Mouse (Mus musculus): ENCODE results near the gene Stk25. TPM values are rescaled to one million over a fixed set of nuclear protein-coding genes. Genes with fewer than 3 reads are reported as not detected.
"Not testable (repeated sequence)": the region's sequence is repeated elsewhere in the genome, so short reads cannot be mapped to it uniquely, and the experiment has no call there.

The Stk25 gene
- total RNA-seq (2021), result 100 to 1,000 TPM; 382 to 398 TPM
- long read RNA-seq, experiment 1, full-length matches to known transcripts, result 308 of 396 reads
- long read RNA-seq, experiment 1, partial matches to known transcripts, result 26 of 396 reads
- long read RNA-seq, experiment 1, other reads (novel, unspliced or antisense), result 62 of 396 reads
- long read RNA-seq, experiment 2, full-length matches to known transcripts, result 269 of 329 reads
- long read RNA-seq, experiment 2, partial matches to known transcripts, result 22 of 329 reads
- long read RNA-seq, experiment 2, other reads (novel, unspliced or antisense), result 38 of 329 reads

GRCm38 (mm10) chr1:93658559-93658958, at the start of gene Stk25:
Stk25 (minus strand) TSS chr1:93658659.
- not testable (repeated sequence) for DNase-seq (ENCODE audit: low spot score in 2 of 2)

DNA sequence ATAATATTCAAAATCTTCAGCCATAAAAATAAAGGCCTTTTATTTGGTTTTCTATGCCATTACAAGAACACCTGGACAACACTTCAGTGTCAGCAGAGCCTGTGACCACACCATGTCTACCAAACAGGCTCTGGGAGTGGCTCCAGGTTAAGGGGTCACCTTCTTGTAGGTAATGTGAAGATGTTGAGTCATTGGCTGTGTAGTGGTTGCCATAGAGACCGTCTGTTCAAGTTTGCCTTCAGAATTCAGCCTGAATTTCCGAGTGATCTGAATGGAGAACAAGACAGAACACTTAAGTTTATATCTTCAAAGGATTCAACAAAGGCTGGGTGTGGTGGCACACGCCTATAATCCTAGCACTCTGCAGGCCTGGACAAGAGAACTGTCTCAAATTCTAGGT, 46.9 kb upstream of the Stk25 start:
- DNase-seq (ENCODE audit: low spot score in 2 of 2), result no peak

DNA sequence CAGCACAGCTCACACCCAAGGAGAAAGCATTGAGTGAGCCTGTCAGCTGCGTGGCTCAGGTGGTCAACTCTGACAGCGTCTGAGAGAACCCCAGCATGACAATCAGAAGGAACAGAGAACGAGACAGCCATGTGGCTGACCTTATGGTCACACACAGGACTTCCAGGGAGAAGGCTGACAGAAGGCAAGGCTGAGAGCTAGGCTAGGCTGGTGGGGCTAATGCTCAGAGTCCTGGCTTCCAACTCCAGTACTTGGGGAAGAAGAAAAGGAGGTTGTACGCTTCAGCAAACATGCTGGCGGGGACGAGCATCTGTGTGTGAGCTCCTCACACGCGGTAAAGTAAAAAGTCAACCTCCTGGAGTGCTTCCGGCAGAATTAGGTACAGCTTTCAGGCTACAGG, 45.9 kb upstream of the Stk25 start:
- DNase-seq (ENCODE audit: low spot score in 2 of 2), result no peak

- DNase-seq (ENCODE audit: low spot score in 2 of 2), result no peak
These were observed 45.1 kb upstream of the Stk25 start for GRCm38 (mm10) chr1:93703472-93704048.

DNA sequence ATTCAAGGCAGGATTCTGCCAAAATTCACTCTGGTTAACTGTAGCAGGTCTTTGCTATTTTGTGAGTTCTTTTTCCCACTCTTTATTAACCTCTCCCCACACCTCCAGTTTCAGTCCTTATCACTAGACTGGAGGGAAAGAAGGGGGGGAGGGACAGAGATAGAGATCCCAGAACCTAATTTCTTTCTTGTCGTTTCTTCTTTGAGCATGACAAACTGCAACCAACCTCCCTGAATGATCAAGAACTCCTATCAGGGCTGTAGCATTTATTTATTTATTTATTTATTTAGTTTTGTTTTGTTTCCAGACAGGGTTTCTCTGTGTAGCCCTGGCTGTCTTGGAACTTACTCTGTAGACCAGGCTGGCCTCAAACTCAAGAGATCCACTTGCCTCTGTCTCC, 43.6 kb upstream of the Stk25 start:
- no peak for DNase-seq (ENCODE audit: low spot score in 2 of 2)

GRCm38 (mm10) chr1:93699159-93699558, 40.7 kb upstream of the Stk25 start:
- DNase-seq (ENCODE audit: low spot score in 2 of 2), result peak; percentile 73 to 80

GRCm38 (mm10) chr1:93697317-93697716, 38.9 kb upstream of the Stk25 start:
- DNase-seq (ENCODE audit: low spot score in 2 of 2), result no peak

GRCm38 (mm10) chr1:93694966-93695365, 36.5 kb upstream of the Stk25 start:
- DNase-seq (ENCODE audit: low spot score in 2 of 2), result no peak

DNA sequence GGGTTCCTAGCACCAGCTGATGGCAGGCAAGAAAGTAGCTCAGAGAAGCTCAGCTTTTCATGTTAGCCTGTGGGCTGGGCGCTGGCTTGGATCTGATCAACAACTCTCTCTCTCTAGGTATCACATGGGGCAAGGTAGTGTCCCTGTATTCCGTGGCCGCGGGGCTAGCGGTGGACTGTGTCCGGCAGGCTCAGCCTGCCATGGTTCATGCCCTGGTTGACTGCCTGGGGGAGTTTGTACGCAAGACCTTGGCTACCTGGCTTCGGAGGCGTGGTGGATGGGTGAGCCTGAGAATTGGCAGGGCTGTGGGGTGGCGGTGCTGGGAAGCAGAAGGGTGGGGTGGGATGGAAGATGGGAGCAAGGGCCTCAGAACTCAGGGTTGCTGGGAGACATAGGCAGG, 35.5 kb upstream of the Stk25 start:
- DNase-seq (ENCODE audit: low spot score in 2 of 2), result no peak

GRCm38 (mm10) chr1:93693502-93693901, 35.0 kb upstream of the Stk25 start:
- DNase-seq (ENCODE audit: low spot score in 2 of 2), result no peak

GRCm38 (mm10) chr1:93692773-93693172, 34.3 kb upstream of the Stk25 start:
- no peak for DNase-seq (ENCODE audit: low spot score in 2 of 2)

DNA sequence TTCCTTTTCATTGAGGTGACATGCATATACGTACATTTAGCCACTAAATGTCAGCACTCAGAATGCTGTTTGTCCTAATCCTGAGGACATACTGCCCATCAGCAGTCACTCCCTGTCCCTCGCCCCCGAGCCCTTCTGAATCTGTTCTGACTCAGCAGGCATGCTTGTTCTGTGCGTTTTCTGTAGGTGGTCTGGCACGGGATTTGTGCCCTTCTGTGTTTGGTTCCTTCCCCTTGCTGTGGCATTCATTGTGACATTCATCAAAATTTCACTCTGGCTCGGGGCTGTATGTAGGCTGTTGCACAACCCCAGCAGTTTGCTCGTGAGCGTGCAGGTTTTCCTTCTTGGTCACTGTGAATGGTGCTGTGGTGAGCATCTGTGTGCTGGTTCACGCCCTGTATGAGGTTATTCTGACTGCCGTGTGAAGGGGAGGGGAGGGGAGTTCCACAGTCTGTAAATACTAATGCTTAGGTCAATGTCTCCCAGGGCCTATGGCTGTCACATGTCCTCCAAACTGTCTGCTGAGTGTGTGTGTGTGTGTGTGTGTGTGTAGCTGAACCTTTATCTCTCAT, 33.4 kb upstream of the Stk25 start:
- peak; percentile 40 to 48 for DNase-seq (ENCODE audit: low spot score in 2 of 2)

- no peak for DNase-seq (ENCODE audit: low spot score in 2 of 2)
These were observed 32.6 kb upstream of the Stk25 start for GRCm38 (mm10) chr1:93691106-93691505.

DNA sequence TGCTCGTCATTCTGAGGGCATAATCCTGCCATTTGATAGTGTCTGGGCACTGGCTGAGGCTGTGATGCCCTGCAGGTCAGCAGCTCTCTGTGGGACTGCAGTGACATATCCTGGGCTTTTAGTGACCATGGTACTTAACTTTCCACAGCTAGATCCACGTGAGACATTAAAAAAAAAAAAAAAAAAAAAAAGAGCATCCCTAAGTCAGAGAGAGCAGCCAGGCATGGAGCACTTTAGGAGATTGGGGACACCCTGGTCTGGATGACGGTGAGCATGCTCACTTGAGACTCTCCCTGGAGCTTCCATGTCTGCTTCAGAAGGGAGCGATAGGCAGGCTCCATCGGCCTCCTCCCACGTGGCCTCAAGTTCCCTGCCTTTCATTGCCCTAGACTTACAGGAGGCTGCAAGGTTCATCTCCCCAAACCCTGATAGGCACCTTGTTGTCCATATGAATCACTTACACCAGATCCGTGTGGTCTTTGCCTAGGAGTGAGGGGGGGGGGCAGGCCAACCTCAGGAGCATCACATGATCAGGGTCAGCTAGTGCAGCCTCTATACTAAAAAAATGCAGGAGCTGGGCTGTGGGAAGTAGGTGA, 31.5 kb upstream of the Stk25 start:
- DNase-seq (ENCODE audit: low spot score in 2 of 2), result no peak

DNA sequence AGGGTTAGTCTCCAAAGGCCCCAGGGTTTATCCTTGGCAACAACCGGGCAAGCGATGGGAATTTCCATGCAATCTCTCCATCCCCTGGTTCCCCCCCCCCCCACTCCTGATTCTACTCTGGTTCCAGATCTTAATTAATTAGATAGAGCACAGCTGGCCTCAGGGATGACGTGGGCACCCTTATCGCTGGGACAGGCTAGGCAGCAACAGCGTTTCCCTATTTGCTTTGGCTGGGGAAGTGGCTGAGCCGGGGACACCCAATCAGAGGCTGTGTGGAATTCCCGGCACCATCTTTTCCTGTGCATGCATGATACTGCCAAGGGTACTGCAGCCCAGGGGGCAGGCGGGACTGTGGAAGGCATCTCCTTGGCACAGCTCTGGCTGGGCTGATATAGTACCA, 29.7 kb upstream of the Stk25 start:
- no peak for DNase-seq (ENCODE audit: low spot score in 2 of 2)

DNA sequence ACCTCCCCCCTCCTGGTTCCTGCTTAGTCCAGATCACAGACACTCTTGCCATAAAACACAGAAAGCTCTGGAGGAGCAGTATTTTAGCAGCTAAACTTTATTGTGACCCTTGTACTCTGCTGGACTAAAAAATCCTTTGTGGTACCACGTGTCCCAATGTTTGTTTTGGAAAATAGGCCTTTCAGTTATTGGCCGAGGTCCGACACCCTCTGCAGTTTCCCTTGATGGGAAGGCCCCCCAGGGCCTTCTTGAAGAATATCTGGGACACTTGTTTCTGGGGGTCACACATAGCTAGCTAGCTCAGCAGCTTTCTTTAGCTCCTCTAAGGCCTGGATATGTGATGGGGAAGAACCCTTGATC, 28.5 kb upstream of the Stk25 start:
- no peak for DNase-seq (ENCODE audit: low spot score in 2 of 2)

DNA sequence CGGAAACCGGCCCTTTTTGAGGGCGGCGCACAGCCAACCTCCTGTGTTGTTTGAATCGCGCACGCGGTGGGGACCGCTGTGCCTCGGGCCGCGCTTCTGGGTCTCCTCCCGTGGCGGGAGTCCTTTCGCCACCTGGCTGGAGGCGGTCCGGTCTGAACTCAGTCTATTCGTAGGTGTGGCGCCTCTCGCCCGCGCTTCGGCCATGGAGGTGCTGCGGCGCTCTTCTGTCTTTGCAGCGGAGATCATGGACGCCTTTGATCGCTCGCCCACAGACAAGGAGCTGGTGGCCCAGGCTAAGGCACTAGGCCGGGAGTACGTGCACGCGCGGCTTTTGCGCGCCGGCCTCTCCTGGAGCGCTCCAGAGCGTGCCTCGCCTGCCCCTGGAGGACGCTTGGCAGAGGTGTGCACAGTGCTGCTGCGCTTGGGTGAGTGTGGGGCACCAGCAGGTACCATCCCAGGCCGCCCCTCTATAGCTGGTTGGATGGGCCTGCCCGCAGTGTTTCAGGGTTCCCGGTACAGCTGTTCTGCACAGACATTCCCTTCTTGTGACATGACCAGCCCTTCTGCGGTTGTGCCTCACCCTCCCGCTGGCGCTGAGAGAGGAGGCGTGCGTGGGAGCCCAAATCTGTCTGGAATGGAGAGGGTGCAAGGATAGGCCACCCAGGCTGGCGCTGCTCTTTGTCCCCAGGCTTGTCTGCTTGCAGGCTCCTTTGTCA, 27.9 kb upstream of the Stk25 start:
- DNase-seq (ENCODE audit: low spot score in 2 of 2), result peak; percentile 48 to 74

DNA sequence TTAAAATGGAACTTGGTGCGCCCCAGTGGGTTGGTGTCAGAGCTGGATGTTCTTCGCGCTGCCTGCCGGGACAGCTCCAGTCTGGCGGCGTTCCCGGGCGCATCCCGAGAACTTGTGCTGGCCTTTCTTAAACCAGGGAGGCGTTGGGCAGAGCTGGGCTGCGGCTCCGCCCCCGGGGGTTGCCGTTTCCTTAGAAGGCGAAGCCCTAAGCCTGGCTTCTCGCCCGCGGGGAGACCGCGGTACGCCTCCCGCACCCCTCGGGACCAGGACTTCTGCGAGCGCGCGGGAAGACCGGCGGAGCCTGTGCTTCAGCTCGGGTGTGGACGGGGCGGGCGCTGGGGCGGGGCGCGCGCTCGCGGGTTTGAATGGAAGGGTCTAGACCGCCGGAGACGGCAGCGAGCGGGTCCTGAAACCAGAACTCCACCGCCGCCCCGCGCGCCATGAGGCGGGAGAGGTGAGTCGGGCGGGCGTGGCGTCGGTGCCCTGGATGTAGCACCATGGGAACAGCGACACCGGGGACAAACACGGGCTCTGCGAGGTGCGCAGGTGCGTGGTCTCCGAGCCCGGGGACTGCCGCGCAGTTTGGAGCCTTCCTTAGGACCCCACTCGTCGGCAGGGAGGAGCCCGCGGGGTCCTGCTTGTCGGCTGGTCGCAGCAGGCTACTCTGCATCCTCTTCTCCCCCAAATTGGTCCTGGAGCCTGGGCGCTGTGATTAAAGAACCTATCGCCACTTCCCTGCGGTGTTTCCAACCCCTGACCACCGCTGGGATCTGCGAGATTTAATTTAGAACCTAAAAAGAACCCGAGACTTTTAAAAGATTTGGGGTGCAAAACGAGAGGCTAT, 27.2 kb upstream of the Stk25 start, which contains the start of gene Bok:
Gene Bok (plus strand): TSS at position 260 of the 844 bp plus-strand sequence.
- DNase-seq (ENCODE audit: low spot score in 2 of 2), result peak; percentile 58 to 74

DNA sequence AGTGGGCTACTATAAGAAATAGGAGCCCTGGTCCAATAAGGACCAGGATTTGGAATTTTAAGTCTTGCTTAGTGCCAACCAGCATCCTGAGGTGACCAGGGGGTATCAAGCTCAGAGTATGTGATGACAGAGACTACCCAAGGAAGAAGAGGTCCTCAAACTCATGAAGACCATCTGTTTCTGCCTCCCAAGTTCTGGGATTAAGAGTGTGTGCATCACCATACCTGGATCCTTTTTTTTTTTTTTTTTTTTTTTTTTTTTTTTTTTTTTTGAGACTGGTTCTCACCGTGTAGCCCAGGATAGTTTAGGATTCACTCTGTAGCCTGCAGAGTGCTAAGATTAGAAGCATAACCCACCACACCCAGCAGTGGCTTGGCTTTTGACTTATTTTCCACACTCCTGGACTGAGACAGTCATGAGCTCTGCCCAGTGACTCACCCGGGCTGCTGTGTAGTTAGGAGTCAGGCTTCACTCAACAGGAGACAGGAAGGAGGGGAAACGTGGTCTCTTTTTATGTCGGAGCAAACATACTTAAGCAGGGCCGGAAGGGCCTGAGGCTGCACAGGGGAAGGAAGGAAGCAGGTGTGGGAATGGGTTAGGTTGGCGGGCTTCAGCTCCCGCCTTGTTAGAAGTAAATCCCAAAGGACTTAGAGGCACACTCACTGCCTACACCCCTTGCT, 21.6 kb upstream of the Stk25 start:
- DNase-seq (ENCODE audit: low spot score in 2 of 2), result no peak

- no peak for DNase-seq (ENCODE audit: low spot score in 2 of 2)
These were observed 19.9 kb upstream of the Stk25 start for GRCm38 (mm10) chr1:93678386-93678785.
